Mouse (Mus musculus) right cerebral cortex, adult 2 months (tissue): ENCODE measurements around the gene Mia2.

Experiments used
- DNase-seq, 2 experiments: peaks; one replicate each; pipeline ENCODE4 v3.0.0; 2021 to 2022; ENCODE audit warnings: low spot score in 2 of 2

Mia2 gene

GRCm38 (mm10) chr12:59164522-59164921 is 68.9 kb downstream of the Mia2 start:
- DNase-seq: no peak

GRCm38 (mm10) chr12:59166557-59166956 is 71.0 kb downstream of the Mia2 start:
- DNase-seq: no peak

GRCm38 (mm10) chr12:59169935-59170334 is 74.3 kb downstream of the Mia2 start:
- no peak for DNase-seq

- peak; percentile 19 to 37 for DNase-seq
Observed at GRCm38 (mm10) chr12:59177814-59178213, 82.2 kb downstream of the Mia2 start.

GRCm38 (mm10) chr12:59188086-59188682 is 92.6 kb downstream of the Mia2 start:
- no peak for DNase-seq

- no peak for DNase-seq
Observed at GRCm38 (mm10) chr12:59193637-59194036, 98.0 kb downstream of the Mia2 start.

GRCm38 (mm10) chr12:59194341-59195003 is 98.9 kb downstream of the Mia2 start:
- DNase-seq: no peak

- no peak for DNase-seq
Observed at GRCm38 (mm10) chr12:59195065-59195464, 99.5 kb downstream of the Mia2 start.

- DNase-seq: no peak
Observed at GRCm38 (mm10) chr12:59195941-59196340, 100.3 kb downstream of the Mia2 start.

- no peak for DNase-seq
Observed at GRCm38 (mm10) chr12:59198750-59199149, 103.2 kb downstream of the Mia2 start.

- DNase-seq: no peak
Observed at GRCm38 (mm10) chr12:59199361-59199760, 103.8 kb downstream of the Mia2 start.

GRCm38 (mm10) chr12:59205571-59205970 is 110.0 kb downstream of the Mia2 start:
- no peak for DNase-seq

GRCm38 (mm10) chr12:59206208-59206999 is 110.8 kb downstream of the Mia2 start:
- no peak for DNase-seq

- DNase-seq: no peak
Observed at GRCm38 (mm10) chr12:59207000-59207390, 111.4 kb downstream of the Mia2 start.

- no peak for DNase-seq
Observed at GRCm38 (mm10) chr12:59207814-59208213, 112.2 kb downstream of the Mia2 start.

GRCm38 (mm10) chr12:59216176-59216575 is 120.6 kb downstream of the Mia2 start:
- no peak for DNase-seq

GRCm38 (mm10) chr12:59216676-59217266 is 121.2 kb downstream of the Mia2 start:
- no peak for DNase-seq

- DNase-seq: no peak
Observed at GRCm38 (mm10) chr12:59217331-59217730, 121.7 kb downstream of the Mia2 start.

GRCm38 (mm10) chr12:59218640-59219321 is 123.2 kb downstream of the Mia2 start:
- DNase-seq: peak; percentile 47 to 54

GRCm38 (mm10) chr12:59219325-59220225 is 124.0 kb downstream of the Mia2 start, which contains the start of gene Fbxo33:
Fbxo33 (minus strand) TSS chr12:59219725.
- DNase-seq: peak; percentile 95 to 96

- DNase-seq: peak; percentile 51 to 58
Observed at GRCm38 (mm10) chr12:59228401-59228800, 132.8 kb downstream of the Mia2 start.
